Mouse (Mus musculus) limb, embryonic 10.5 days (tissue): ENCODE results near the gene Ahnak2. TPM values are rescaled to one million over a fixed set of nuclear protein-coding genes. Genes with fewer than 3 reads are reported as not detected.
A peak's percentile ranks its signal among the peaks of the same experiment; 100 is the strongest.
"Not testable (repeated sequence)": the region's sequence is repeated elsewhere in the genome, so short reads cannot be mapped to it uniquely, and the experiment has no call there.

Experiments used
- DNase-seq: peaks from one replicate; pipeline ENCODE4 v3.0.0-alpha.2; 2017; ENCODE audit warnings: low spot score
- H3K27ac ChIP-seq: fragments of 300-500 bp; sonication (generic); 2 replicates; pipeline ENCODE4 v1.5.1; 2016; ENCODE audit warnings: mild to moderate bottlenecking
- H3K27me3 ChIP-seq: fragments of 300-500 bp; sonication (generic); 2 replicates; pipeline ENCODE4 v1.6.1; 2016; ENCODE audit warnings: low read depth, mild to moderate bottlenecking; ENCODE audit not compliant: poor library complexity, severe bottlenecking
- H3K36me3 ChIP-seq: fragments of 300-500 bp; sonication (generic); 2 replicates; pipeline ENCODE4 v1.6.1; 2016; ENCODE audit warnings: mild to moderate bottlenecking, moderate library complexity
- H3K4me1 ChIP-seq: fragments of 300-500 bp; sonication (generic); 2 replicates; pipeline ENCODE4 v1.6.1; 2016
- H3K4me3 ChIP-seq: fragments of 300-500 bp; sonication (generic); 2 replicates; pipeline ENCODE4 v1.5.1; 2016; ENCODE audit warnings: mild to moderate bottlenecking, moderate library complexity
- H3K9me3 ChIP-seq: fragments of 300-500 bp; sonication (generic); replicated peaks from 2 replicates; pipeline ENCODE4 v1.6.1; 2016; ENCODE audit warnings: mild to moderate bottlenecking
- WGBS: fragments of 180-500 bp; shearing (Covaris S2); methylation state at CpG from one replicate; pipeline ENCODE4 v1.1.7; 2016; 5-methylcytosine and 5-hydroxymethylcytosine counted together
- polyA plus RNA-seq: library from polyadenylated mRNA; unstranded; fragments of >200 nt; fragmentation: Nextera tagmentation; extraction: Ambion mirVana; gene quantifications from 2 replicates; pipeline ENCODE4 v1.2.1, GENCODE M21; 2016

The Ahnak2 gene
- polyA plus RNA-seq, 1 experiment from 2014 or later = 0.18 TPM

DNA sequence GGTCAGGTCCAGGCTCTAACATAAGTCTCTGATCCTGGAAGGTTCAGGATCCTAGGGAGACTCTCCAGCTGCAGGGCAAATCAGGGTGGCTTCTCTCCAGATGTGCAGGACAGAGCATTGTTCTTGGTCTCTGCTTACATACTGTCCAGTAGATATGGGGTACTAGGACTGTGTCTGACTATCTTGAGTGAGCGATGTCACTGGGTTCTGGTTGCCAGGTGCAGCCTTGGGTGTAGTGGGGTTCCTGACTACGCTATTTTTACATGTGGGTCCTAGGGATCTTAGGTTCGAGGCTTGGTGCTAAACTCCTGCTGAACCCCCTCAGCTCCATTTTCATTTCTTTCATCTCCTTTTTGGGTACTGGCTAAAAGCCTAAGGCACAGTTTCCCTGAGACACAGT, 28.1 kb upstream of the Ahnak2 start:
- H3K27me3 ChIP-seq = no peaks in the 10 kb centered on the region
- peak overlapping the region; percentile 98 for H3K27ac ChIP-seq
- peaks cover 30% of the 10 kb centered on the region for H3K4me1 ChIP-seq
- no peaks in the 10 kb centered on the region for H3K9me3 ChIP-seq
- peak overlapping the region; percentile 92 for H3K4me3 ChIP-seq
- H3K36me3 ChIP-seq = peaks cover 55% of the 10 kb centered on the region
- 90% methylated on average over 3 of the region's 3 CpGs for WGBS
- DNase-seq = no peak

DNA sequence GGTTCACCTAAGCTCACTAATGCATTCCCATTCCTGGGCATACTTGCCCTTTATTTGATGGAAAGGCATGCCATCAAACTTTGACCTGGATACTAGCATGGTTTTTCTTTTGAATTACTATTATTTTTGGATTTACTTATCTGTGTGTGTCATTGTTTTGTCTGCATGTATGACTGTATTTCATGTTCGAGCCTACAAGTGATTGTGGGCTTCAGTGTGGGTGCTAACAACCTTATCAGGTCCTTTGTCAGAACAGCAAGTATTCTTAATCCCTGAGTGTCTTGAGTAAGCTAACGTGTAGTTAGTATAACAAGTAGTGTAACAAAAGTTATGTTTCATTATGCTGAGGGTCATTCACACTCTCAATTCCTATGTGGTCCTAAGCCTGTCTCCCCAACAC, 27.7 kb upstream of the Ahnak2 start:
- peak overlapping the region; percentile 92 for H3K4me3 ChIP-seq
- H3K9me3 ChIP-seq = no peaks in the 10 kb centered on the region
- H3K36me3 ChIP-seq = peaks cover 59% of the 10 kb centered on the region
- WGBS = 50% methylated on average over 2 of the region's 2 CpGs
- DNase-seq = no peak
- H3K4me1 ChIP-seq = peaks cover 30% of the 10 kb centered on the region
- H3K27me3 ChIP-seq = no peaks in the 10 kb centered on the region
- H3K27ac ChIP-seq = peak overlapping the region; percentile 98

DNA sequence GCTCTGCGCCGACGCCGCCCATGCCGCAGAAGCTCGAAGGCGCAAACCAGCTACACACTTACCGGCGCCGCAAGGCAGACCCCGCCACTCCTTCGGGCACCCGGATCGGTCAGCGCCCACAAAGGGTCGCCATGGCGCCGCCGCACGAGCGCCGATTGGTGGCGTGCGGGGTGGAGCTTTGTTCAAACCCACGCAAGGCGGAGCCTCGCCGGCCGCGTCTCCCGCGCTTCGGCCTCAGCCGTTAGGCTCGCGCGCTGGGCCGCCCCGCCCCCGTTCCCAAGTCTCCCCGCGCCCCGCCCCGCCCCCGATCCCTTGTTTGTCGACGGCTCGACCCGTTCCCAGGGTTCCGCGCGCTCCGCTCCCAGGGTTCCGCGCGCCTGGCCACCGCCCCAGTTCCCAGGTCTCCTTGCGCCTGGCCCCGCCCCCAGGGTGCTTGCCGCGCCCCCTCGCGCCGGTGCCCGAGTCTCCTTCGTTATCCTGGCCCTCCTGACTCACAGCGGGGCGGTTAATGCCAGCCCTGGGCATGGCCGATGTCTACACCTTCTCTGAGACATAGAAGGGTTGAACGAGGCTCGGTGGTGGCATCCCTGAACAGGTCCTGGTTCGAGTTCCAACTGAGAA, 26.9 kb upstream of the Ahnak2 start, which contains the start of gene Cdca4:
Gene Cdca4 (minus strand): TSS at position 180 of the 621 bp plus-strand sequence.
- Histone ChIP-seq H3K4me3 (peak within 1 kb of the TSS; percentile 92), H3K27ac (peak within 1 kb of the TSS; percentile 98), H3K36me3 (peaks cover 67% of the 10 kb centered on the region), H3K4me1 (peaks cover 30% of the 10 kb centered on the region), H3K9me3 (no peaks in the 10 kb centered on the region), H3K27me3 (no peaks in the 10 kb centered on the region)
- WGBS = 1% methylated on average over 70 of the region's 72 CpGs
- peak; percentile 100 for DNase-seq

DNA sequence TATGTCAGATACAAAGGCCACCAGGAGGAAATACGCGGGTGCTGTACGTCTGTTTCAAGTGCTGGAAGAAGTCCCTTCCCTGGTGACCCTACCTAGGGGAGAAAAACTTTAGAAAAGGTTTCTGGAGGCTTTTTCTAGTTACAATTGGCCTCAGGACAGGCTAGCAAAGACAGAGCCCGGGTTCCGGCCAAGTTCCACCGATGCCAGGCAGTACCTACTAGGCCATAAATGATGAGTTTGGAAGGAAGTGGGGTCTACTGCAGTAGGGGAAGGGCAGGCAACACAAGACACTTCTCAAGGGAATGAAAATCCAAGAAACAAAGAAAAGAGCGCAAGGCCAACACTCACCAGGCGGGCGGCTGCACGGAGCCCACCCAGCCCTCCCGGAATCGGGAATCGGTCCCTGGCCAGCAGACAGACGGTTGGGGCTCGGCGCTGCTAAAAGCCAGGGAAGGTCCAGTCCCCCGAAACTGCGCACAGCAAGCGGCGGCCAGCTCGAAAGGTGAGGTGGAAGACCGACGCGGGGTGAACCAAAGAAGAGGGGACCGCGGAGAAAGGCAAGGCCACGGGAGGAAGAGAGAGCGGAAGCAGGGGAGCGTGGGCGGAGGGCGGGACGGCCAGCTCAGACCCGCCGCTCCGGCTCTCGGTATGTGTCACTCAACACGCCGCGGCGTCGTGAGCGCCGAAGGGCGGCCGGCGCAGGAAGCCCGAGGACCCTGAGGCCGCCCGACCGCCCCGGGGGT, 26.2 kb upstream of the Ahnak2 start:
- peak overlapping the region; percentile 98 for H3K27ac ChIP-seq
- H3K9me3 ChIP-seq = no peaks in the 10 kb centered on the region
- no peak for DNase-seq
- peak overlapping the region; percentile 92 for H3K4me3 ChIP-seq
- H3K27me3 ChIP-seq = no peaks in the 10 kb centered on the region
- peaks cover 69% of the 10 kb centered on the region for H3K36me3 ChIP-seq
- under 1% methylated on average over 50 of the region's 51 CpGs for WGBS
- peaks cover 33% of the 10 kb centered on the region for H3K4me1 ChIP-seq

DNA sequence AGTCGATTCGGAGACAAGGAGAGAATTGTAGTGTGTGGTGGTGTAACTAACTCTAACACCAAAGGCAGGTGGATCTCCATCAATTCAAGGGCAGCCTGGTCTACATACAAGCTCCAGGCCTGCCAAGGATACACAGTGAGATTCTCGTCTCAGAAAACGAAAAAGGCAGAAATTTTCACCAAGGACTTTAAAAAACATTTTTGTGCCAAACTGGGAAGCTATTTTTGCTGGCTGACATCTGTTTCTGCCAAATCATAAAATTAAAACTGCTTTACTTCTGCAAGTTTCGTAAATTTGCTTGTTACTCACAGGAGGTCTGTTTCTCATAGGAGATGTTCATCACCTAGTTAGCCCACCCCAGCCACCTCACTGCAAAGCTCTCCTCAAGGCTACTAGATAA, 23.4 kb upstream of the Ahnak2 start:
- DNase-seq = no peak
- WGBS = 88% methylated on average over 5 of the region's 5 CpGs
- no peak overlapping the region for H3K4me3 ChIP-seq
- H3K9me3 ChIP-seq = no peaks in the 10 kb centered on the region
- H3K27ac ChIP-seq = no peak overlapping the region
- H3K4me1 ChIP-seq = peaks cover 36% of the 10 kb centered on the region
- H3K27me3 ChIP-seq = no peaks in the 10 kb centered on the region
- peaks cover 70% of the 10 kb centered on the region for H3K36me3 ChIP-seq

DNA sequence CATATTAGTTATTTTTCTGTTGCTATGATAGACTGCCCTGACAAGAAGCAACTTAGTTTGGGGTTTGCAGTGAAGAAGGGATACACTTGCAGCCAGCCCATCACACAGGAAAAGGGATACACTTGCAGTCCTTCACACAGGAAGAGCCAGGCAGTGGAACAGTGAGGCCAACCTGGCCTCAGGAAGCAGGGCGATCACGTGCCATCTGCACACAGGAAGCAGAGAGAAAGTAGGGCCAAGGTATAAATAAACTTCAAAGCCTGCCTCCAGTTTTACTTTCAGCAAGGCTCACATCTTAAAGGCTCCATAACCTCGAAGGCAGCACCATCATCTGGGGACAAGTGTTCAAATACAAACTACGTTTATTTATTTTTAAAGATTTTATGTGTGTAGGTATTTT, 20.8 kb upstream of the Ahnak2 start:
- H3K4me3 ChIP-seq = no peak overlapping the region
- 84% methylated on average over 4 of the region's 4 CpGs for WGBS
- peaks cover 28% of the 10 kb centered on the region for H3K4me1 ChIP-seq
- no peaks in the 10 kb centered on the region for H3K9me3 ChIP-seq
- H3K36me3 ChIP-seq = peaks cover 97% of the 10 kb centered on the region
- no peaks in the 10 kb centered on the region for H3K27me3 ChIP-seq
- no peak for DNase-seq
- no peak overlapping the region for H3K27ac ChIP-seq

DNA sequence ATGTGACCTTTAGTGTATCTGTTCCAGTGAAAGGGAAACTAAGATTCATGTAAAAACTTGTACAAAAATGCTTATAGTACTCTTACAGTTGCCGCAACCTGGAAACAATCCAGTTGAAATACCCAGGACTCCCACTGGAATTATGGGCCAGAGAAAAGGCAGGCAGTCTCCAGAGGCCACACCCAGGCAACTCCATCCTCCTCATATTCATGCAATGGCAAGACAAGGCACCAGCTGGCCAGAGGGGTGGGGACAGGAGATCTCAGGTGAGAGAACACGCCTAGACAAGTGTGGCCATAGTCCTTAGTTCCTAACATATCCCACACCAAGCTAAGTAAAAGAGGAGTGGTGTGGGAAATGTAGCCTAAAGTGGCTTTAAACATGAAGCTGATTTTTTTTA, 20.2 kb upstream of the Ahnak2 start:
- no peaks in the 10 kb centered on the region for H3K9me3 ChIP-seq
- H3K4me3 ChIP-seq = no peak overlapping the region
- peaks cover 98% of the 10 kb centered on the region for H3K36me3 ChIP-seq
- H3K27me3 ChIP-seq = no peaks in the 10 kb centered on the region
- WGBS = 84% methylated on average over 2 of the region's 2 CpGs
- no peak overlapping the region for H3K27ac ChIP-seq
- H3K4me1 ChIP-seq = peaks cover 24% of the 10 kb centered on the region
- no peak for DNase-seq

DNA sequence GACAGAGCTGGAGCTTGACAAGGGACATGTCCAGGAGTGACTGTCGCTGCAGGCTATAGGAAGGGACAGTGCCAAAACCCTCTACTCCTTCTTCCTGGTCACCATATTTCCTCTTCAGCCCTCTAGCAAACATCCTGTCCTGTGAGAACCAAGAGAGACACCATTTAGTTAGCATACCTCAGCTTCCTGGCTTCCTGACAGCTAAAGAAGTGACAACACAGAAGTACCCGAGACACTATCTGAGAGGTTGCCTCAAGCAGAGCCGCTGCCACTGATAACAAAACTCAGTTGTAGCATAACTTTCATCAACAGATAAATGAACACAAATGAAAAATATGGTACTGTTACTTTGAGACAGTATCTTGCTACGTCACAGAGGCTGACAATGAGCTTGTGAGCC, 19.5 kb upstream of the Ahnak2 start:
- Histone ChIP-seq H3K9me3 (no peaks in the 10 kb centered on the region), H3K4me1 (peaks cover 17% of the 10 kb centered on the region), H3K4me3 (no peak overlapping the region), H3K27me3 (no peaks in the 10 kb centered on the region), H3K36me3 (peaks cover 98% of the 10 kb centered on the region), H3K27ac (no peak overlapping the region)
- DNase-seq = no peak
- 91% methylated on average over 4 of the region's 4 CpGs for WGBS

DNA sequence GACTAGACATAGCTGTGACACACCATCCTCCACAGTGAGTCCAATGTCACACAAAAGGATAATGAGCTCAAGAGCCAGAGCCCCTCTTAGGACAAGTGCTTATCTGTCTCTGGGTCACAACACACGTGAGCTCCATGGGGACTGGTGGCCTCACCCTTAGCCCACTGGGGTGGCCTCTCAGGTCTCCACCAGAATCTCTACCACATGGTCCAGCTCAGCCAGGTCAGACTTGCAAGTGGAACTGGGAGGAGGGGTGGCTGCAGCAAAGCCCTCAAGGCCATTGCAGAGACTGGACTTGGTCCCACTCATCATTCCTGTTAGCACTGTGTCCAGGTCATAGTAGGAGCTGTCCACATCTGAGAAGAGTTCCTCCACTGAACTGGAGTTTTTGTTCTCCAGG, 18.8 kb upstream of the Ahnak2 start:
- Histone ChIP-seq H3K4me3 (no peak overlapping the region), H3K27ac (no peak overlapping the region), H3K4me1 (peaks cover 9% of the 10 kb centered on the region), H3K36me3 (peaks cover 98% of the 10 kb centered on the region), H3K27me3 (no peaks in the 10 kb centered on the region), H3K9me3 (no peaks in the 10 kb centered on the region)
- WGBS = 69% methylated on average over 1 of the region's 1 CpGs
- DNase-seq = no peak

DNA sequence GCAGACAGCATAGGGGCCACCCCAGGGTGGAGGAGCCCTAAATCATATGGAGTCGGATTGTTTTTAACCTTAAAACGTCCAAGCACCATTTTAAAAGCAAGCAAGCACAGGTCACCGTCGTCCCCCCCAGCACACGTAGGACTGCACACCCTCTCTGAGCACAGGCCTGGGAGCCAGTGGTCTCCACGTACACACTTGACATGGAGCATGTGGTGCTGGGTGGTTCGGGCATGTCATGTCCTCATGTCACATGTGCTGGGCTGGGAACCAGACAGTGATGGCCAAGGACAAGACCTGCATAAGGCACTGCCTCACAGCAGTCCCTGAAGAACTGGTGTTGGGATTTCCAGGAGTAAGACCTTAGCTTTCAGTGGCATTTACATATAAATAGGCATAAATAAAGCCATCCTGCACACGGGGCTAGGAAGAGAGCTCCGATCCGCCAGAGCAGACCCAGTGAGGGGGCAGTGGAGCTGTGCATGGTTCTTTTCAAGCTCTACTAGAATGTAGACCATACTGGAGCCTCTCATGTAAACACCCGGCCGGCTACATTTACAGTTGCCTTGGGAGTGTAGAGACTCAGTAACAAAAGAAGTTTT, 18.0 kb upstream of the Ahnak2 start:
- H3K27ac ChIP-seq = no peak overlapping the region
- DNase-seq = no peak
- H3K9me3 ChIP-seq = no peaks in the 10 kb centered on the region
- H3K36me3 ChIP-seq = peaks cover 98% of the 10 kb centered on the region
- peaks cover 6% of the 10 kb centered on the region; the same call in 1 of the 2 replicates for H3K4me1 ChIP-seq
- no peaks in the 10 kb centered on the region for H3K27me3 ChIP-seq
- no peak overlapping the region for H3K4me3 ChIP-seq
- 91% methylated on average over 12 of the region's 12 CpGs for WGBS

DNA sequence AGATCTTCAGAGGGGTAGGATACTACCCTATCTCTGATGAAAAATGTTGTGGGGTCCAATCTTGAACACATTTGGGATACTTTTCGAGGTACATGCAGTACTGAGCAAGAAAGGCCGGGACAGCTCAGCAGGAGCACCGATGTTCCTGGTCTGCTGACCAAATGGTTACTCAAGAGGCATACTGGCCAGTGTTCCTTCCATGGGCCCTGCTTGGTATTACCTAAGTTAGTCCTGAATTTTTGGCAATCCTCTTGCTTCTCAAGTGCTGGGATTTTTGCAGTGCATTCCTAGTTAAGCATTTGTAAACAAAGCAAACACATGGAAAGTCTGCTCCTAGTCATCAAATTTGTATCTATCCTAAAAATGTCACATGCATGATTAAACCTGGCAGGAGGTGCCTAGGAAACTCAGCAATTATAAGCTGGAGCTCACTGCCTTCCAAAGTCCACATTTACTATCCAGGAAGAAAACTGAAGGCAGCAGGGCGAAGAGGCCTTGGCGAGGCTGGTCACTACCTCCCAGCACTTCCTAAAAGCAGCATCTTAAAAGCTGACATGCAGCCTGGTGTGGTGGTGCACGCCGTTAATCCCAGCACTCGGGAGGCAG, 16.7 kb upstream of the Ahnak2 start:
- WGBS = 96% methylated on average over 8 of the region's 8 CpGs
- no peaks in the 10 kb centered on the region for H3K9me3 ChIP-seq
- H3K27ac ChIP-seq = no peak overlapping the region
- no peaks in the 10 kb centered on the region for H3K27me3 ChIP-seq
- DNase-seq = no peak
- peaks cover 98% of the 10 kb centered on the region for H3K36me3 ChIP-seq
- no peak overlapping the region for H3K4me3 ChIP-seq
- H3K4me1 ChIP-seq = peaks cover 6% of the 10 kb centered on the region

DNA sequence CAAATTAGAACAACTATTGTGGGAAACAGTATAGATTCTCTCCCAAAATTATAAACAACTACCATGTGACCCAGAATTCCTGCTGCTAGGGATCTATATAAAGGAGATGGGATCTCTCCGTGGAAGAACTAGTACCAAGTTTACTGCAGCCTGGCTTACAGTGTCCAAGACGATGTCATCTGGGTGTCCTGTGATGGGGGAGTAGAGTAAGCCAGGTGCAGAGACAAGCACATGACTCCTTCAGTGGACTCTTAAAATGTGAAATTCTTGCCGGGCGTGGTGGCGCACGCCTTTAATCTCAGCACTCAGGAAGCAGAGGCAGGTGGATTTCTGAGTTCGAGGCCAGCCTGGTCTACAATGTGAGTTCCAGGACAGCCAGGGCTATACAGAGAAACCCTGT, 14.4 kb upstream of the Ahnak2 start:
- not testable (repeated sequence) for H3K4me1 ChIP-seq, DNase-seq, H3K4me3 ChIP-seq, H3K27me3 ChIP-seq, H3K27ac ChIP-seq, H3K9me3 ChIP-seq
- 85% methylated on average over 7 of the region's 7 CpGs for whole genome bisulfite sequencing
- H3K36me3 ChIP-seq = peaks cover 97% of the 10 kb centered on the region

DNA sequence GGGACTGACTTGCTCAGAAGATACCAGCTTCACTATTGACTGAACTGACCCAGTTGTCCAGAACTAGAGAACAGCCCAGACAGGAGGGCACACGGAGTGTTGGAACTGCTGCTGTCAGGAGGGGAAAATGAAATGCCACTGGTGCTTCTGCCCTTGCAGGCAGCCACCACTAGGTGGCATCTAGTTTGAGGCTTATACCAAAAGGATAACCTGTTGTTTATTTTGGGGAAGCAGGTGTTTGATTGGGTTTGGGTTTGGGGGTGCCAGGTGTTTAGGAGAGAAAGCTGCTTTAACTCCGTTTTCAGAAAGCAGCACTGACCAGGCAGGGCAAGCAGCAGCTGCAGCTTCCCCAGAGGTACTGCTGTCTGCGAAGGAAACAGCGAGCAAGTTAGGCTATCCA, 13.8 kb upstream of the Ahnak2 start:
- no peaks in the 10 kb centered on the region for H3K27me3 ChIP-seq
- H3K36me3 ChIP-seq = peaks cover 94% of the 10 kb centered on the region
- H3K9me3 ChIP-seq = no peaks in the 10 kb centered on the region
- no peak overlapping the region for H3K4me3 ChIP-seq
- 56% methylated on average over 4 of the region's 4 CpGs for WGBS
- no peak for DNase-seq
- no peaks in the 10 kb centered on the region; the same call in 1 of the 2 replicates for H3K4me1 ChIP-seq
- no peak overlapping the region for H3K27ac ChIP-seq
